Mouse (Mus musculus) adipose tissue, adult 10 weeks (tissue): ENCODE data around the gene Tas1r1. TPM values are rescaled to one million over a fixed set of nuclear protein-coding genes. Genes with fewer than 3 reads are reported as not detected.

Source experiments
- polyA plus RNA-seq: library from polyadenylated mRNA; stranded (reverse); fragments of 350-450 nt; fragmentation: Illumina TruSeq; extraction: RNeasy Lipid Tissue Mini Kit (QIAGEN cat#74804); gene quantifications from one replicate; pipeline ENCODE4 v1.2.3, GENCODE M21; 2014; ENCODE audit warnings: low read depth, low replicate concordance

Gene Tas1r1
- 2.2 TPM for polyA plus RNA-seq

DNA sequence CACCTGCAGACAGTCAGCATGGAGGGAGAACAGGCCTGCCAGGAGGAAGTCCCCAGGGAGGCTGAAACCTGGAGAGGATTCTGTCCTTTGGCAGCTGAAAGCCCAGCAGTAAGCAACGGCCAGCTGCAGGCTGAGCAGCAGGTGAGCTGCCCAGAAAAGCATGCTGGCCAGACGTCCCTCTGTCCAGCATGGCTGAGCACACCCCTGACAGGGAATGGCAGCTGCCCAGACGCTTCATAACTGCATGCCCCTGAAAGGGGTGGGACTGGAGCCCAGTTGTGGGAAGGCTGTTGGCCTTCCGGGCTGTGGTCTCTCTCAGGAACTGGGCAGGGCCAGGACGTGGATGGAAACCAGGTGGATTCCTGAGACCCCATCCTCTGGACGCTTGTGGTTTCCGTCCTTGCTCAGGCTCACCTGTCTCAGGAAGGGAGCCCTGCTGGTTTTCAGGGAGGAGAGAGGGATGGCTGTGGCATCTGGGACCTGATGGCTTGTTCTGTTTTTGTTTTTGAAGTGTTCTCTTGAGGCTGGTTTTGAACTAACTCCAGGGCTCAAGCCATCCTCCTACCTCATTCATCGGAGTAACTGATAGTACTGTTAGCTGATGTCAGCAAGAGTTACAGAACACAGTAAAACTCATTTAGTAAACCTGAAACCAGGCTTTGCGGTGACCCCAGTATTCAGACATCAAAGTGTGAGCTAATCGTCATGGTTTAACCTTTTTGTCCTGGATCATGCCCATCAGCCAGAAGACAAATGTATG is at the start of gene Tas1r1:
Tas1r1 (minus strand) TSS at position 344 of the 760 bp plus-strand sequence.

GRCm38 (mm10) chr4:152072121-152072601 is 33.8 kb upstream of the Tas1r1 start, which contains the start of gene Plekhg5:
TSS of gene Plekhg5 (plus strand) at chr4:152072498.

DNA sequence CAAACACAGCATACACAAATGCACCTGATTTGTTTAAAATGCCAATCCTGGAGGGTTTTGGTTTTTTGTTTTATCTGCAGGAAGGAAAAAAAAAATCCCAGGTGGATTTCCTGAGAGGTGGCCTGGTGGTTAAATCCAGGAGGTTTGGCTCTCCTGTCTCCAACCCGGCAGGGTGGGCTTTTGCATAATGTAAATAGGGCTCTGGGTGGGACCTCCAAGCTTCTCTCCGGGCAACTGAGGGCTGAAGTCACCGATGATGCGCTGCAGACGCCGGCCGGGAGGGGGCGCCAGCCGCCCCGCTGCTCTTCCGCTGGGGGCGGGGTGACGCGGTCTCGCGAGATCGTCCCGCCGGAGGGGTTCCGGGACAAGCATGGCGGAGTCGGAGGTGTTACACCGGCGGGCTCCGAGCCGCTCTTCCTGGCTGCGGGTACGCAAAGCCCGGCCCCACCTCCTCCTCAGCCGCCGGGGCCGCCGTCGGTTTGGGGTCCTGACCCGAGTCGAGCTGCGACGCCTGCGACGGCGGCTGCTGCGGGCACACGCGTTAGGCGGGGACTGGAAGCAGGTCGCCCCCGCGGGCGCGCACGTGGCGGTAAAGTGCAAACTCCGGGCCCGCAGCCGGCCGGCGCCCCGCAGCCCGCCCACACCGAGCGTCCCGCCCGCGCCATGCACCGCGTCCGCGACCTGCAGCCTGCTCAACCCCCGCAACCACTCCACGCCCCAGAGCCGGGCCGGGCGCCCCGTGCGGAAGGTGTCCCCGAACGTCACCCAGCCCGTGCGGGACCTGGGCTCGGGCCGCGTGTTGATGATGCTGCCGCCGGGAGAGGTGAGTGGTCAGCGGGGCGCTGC is 840 bp upstream of the Tas1r1 start, which contains the start of gene Nol9:
Nol9 (plus strand) TSS at position 337 of the 846 bp plus-strand sequence.

GRCm38 (mm10) chr4:152027524-152027923 is 10.8 kb downstream of the Tas1r1 start, which contains the start of gene Zbtb48:
TSS of gene Zbtb48 (minus strand) at chr4:152027671.

GRCm38 (mm10) chr4:152008622-152009075 is 29.7 kb downstream of the Tas1r1 start, which contains the start of gene Klhl21:
TSS of gene Klhl21 (plus strand) at chr4:152008803.

GRCm38 (mm10) chr4:151996173-151996950 is 42.0 kb downstream of the Tas1r1 start, which contains the start of gene Phf13:
TSS of gene Phf13 (minus strand) at chr4:151996258.

DNA sequence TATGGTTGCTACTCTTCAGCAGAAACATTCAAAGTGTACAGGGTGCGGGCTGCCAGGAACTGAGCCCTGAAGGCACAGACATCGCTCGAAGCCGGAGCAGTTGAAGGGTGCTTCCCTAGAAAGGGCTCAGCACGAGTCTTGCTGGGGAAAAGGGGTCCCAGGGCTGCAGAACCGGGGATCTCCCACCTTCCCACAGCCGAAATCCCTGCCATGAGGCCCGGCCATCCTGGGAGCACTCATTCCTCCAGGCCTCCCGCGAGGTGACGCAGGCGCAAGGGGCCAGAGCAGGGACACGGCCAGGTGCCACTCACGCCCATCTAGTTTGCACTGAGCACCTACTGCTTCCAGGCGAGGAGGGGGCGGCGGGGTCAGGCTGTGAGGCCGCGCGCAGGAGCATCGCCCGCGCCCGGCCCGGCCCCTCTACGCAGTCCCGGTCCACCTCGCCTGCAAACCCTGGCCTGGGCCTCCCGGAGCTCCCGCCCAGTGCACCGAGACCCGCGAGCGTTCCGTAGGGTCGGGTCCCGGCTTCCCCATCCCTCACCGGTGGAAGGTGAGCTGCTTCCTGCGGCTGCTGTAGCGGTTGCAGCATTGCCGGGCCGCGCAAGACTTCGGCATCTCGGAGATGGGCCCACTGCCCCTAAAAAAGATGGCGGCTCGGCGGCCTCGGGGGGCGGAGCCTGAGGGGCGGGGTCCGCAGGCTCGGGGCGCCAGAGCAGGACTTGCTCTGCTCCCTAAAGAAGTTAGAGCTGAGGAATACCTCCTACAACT is 49.8 kb downstream of the Tas1r1 start, which contains the start of gene Thap3:
Thap3 (minus strand) TSS at position 656 of the 768 bp plus-strand sequence.

Other genes with a start within 250 kb of the Tas1r1 start
- gene Camta1, start 176.7 kb downstream of the Tas1r1 start, polyA plus RNA-seq = 33.3 TPM
- 39.0 TPM for gene Dnajc11, start 104.9 kb downstream of the Tas1r1 start, polyA plus RNA-seq
- gene Thap3, start 49.6 kb downstream of the Tas1r1 start, polyA plus RNA-seq = 40.2 TPM
- 17.1 TPM for gene Phf13, start 42.3 kb downstream of the Tas1r1 start, polyA plus RNA-seq
- gene Klhl21, start 29.8 kb downstream of the Tas1r1 start, polyA plus RNA-seq = 16.3 TPM
- 8.5 TPM for gene Zbtb48, start 10.9 kb downstream of the Tas1r1 start, polyA plus RNA-seq
- gene Nol9, start 753 bp upstream of the Tas1r1 start, polyA plus RNA-seq = 18.6 TPM
- 27.6 TPM for gene Plekhg5, start 33.9 kb upstream of the Tas1r1 start, polyA plus RNA-seq
- 6.8 TPM for gene Tnfrsf25, start 77.4 kb upstream of the Tas1r1 start, polyA plus RNA-seq
- 71.0 TPM for gene Espn, start 113.8 kb upstream of the Tas1r1 start, polyA plus RNA-seq
- gene Hes2, start 120.3 kb upstream of the Tas1r1 start, polyA plus RNA-seq = 0.38 TPM
- gene Acot7, start 139.6 kb upstream of the Tas1r1 start, polyA plus RNA-seq = 37.1 TPM
- 13.3 TPM for gene Gpr153, start 235.7 kb upstream of the Tas1r1 start, polyA plus RNA-seq